Mouse (Mus musculus) G1E (cell line): ENCODE data around the gene Ank3.

Source experiments
- CTCF ChIP-seq: IDR thresholded peaks from 2 replicates; pipeline ENCODE4 v1.5.1; 2012; ENCODE audit warnings: low read depth, low read length, inconsistent platforms, mixed read lengths
- GATA1 ChIP-seq: IDR thresholded peaks from 2 replicates; pipeline ENCODE4 v1.6.1; 2012; ENCODE audit warnings: borderline replicate concordance, low read length, inconsistent platforms, mixed read lengths

GRCm38 (mm10) chr10:69738741-69739271 lies 340.2 kb downstream of the Ank3 start:
- no peak for TF ChIP-seq GATA1
- no peak for TF ChIP-seq CTCF
